Mouse (Mus musculus): ENCODE results near the gene Slc25a13. TPM values are rescaled to one million over a fixed set of nuclear protein-coding genes. Genes with fewer than 3 reads are reported as not detected.

The Slc25a13 gene
- polyA plus RNA-seq, 1 experiment from 2014 or later, result 6.1 TPM

DNA sequence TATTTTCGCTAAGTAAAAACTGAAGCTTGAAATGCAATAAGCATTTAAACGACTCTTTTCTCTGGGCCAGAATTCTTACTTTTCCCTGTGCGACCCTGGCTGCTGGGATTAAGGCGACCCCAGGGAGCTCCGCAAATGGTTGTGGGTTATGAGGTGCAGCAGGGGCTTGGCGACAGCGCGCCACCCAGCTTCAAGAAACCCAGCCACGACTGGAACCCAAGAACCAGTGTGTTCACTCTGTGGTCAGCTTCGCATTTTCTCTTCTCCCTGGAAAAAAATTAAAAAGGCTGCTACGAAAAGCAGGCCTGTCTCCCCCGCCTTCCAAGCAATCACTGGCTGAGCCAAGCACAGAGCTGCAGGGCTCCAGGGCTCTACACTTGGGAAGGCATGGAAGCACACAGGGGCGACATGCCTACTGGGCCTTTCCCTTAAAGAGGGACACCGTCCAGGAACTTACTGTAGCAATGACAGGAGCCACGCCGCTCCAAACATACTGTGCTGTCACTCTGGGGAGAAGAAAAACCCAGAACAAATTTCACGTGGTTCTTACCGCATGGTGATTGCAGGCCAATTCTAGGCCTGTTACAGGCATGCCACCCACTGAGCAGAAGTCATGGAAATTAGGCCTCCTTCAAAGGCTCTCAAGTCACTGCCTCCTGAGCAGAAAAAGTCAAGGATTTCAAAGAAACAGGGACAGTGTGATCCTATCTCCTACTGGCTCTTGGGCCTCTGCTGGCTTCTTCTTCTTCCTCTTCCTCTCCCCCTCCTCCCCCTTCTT lies 178.0 kb downstream of the Slc25a13 start:
- Histone ChIP-seq H3K9me3 (no peaks in the 10 kb centered on the region), H3K9ac (no peak overlapping the region), H3K4me3 (no peak overlapping the region), H3K27me3 (no peaks in the 10 kb centered on the region), H3K4me2 (no peak overlapping the region), H3K27ac (replicated peaks) (no peak overlapping the region), H3K4me1 (replicated peaks) (peaks cover 10% of the 10 kb centered on the region), H3K36me3 (no peaks in the 10 kb centered on the region)
- no peak for ATAC-seq (ENCODE audit: low read depth)
- WGBS, result 35% methylated on average over 18 of the region's 18 CpGs

DNA sequence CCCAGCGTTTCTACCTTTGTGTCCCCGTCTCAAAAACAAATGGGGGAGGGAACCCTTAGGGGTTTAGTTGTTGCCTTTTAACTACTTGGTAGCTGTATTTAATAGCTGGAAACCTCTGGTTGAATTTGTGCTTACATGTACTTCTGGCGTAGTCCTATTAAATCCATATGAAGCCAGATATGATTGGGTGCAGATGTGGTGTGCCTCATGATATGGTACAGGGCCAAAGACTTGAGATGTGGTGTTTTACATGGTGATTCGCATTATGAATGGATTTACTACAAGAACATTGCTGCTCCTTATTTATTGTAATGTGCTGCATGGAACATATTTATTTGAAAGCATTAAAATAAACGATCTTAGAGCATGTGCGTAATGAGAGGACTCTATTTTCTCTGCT lies 189.3 kb downstream of the Slc25a13 start:
- Histone ChIP-seq H3K27ac (replicated peaks) (no peak overlapping the region), H3K9ac (no peak overlapping the region), H3K4me3 (no peak overlapping the region), H3K36me3 (no peaks in the 10 kb centered on the region), H3K4me1 (replicated peaks) (no peaks in the 10 kb centered on the region), H3K27me3 (no peaks in the 10 kb centered on the region), H3K9me3 (no peaks in the 10 kb centered on the region), H3K4me2 (no peak overlapping the region)
- 86% methylated on average over 6 of the region's 6 CpGs for WGBS
- ATAC-seq (ENCODE audit: low read depth), result no peak

DNA sequence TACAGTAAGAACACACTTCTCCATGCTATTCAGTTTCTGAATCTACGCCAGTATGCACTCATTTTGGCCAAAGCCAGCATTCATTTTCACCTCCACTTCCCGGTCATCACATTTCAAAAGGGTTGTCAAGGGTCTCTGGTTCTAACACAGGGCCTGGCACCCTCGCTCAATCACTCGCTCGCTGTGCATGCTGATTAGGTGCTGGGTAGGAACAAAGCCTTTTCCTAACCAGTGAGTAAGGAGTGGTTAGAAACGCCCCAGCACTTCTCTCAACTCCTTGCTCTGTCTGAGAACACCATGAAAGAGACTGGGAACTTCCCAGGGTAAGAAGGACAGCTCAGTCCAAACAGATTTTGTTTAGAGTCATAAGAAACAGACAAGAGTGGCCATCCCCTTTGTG lies 193.0 kb downstream of the Slc25a13 start:
- Histone ChIP-seq H3K9me3 (no peaks in the 10 kb centered on the region), H3K36me3 (no peaks in the 10 kb centered on the region), H3K4me3 (no peak overlapping the region), H3K27me3 (no peaks in the 10 kb centered on the region), H3K4me2 (no peak overlapping the region), H3K4me1 (replicated peaks) (no peaks in the 10 kb centered on the region), H3K27ac (replicated peaks) (no peak overlapping the region), H3K9ac (no peak overlapping the region)
- 29% methylated on average over 6 of the region's 6 CpGs for WGBS
- no peak for ATAC-seq (ENCODE audit: low read depth)

DNA sequence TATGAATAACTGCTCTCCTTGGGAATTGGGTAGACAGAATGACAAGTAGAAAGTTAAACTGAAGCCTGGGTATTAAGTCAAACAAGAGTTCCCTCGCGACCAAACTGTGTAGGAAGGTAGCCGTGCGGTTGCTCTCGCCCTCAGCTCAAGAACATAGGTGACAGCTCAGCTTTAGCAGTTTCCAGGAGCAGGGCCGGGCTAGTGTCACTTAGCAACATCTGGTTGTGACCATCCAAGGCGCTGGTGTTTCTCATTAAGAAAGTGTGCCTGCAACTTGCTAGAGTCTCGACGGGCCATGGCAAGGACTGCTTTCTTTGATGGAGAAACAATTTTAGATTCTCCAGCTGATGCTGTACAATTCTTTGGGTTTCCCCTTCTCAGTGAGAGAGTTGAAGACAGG lies 200.0 kb downstream of the Slc25a13 start:
- WGBS, result 75% methylated on average over 9 of the region's 9 CpGs
- ATAC-seq (ENCODE audit: low read depth), result no peak
- no peak overlapping the region for H3K4me2 ChIP-seq

DNA sequence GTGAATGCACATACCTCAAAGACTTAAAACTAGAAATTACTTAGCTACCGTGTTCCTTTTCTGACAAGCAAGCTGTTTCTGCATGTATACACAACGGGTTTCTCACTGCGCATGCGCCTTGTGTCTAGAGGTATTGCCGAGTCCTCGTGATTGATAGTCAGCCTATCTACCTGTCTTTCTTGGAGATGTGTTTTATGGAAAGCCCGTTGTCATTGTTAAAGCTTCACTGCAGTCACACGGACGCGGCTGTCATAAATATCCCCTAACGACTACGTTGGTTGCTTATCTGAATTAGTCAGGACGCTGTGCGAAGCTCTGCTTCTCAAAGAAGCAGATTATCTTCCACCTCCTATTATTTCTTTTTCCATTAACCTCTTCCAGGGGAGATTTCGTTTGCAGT lies 201.4 kb downstream of the Slc25a13 start:
- Histone ChIP-seq H3K4me3 (no peak overlapping the region), H3K9me3 (no peaks in the 10 kb centered on the region), H3K27me3 (no peaks in the 10 kb centered on the region), H3K27ac (replicated peaks) (no peak overlapping the region), H3K4me1 (replicated peaks) (no peaks in the 10 kb centered on the region), H3K36me3 (no peaks in the 10 kb centered on the region), H3K9ac (no peak overlapping the region), H3K4me2 (peak overlapping the region; percentile 13; the same call in 1 of the 2 replicates)
- WGBS, result 55% methylated on average over 15 of the region's 15 CpGs
- no peak for ATAC-seq (ENCODE audit: low read depth)

More for the DNA sequence above, 200.0 kb downstream of the Slc25a13 start:
- H3K27ac ChIP-seq (replicated peaks), result no peak overlapping the region
- H3K36me3 ChIP-seq, result no peaks in the 10 kb centered on the region
- H3K4me1 ChIP-seq (replicated peaks), result no peaks in the 10 kb centered on the region
- no peaks in the 10 kb centered on the region for H3K9me3 ChIP-seq
- H3K27me3 ChIP-seq, result no peaks in the 10 kb centered on the region
- H3K4me3 ChIP-seq, result no peak overlapping the region
- no peak overlapping the region for H3K9ac ChIP-seq

DNA sequence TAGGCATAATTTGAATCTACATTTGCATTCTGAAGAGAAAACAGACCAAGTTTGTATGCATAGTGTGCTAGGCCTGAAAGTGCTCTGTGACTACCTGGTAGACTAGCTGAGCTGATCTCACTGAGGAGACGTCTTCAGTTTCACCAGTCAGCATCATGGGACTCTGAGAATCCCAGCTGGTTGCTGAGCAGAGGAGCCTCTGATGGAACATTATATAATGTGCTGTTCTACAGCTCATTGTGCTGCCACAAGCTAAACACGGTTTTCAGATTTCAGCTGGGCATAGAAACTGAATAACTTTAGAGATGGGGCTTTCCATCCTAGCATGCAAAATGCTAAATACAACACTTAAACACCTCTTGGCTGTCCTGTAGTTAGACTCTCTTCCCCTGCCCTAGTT lies 205.6 kb downstream of the Slc25a13 start:
- Histone ChIP-seq H3K9me3 (no peaks in the 10 kb centered on the region), H3K27ac (replicated peaks) (no peak overlapping the region), H3K27me3 (no peaks in the 10 kb centered on the region; the same call in 1 of the 2 replicates), H3K4me1 (replicated peaks) (peaks cover under 1% of the 10 kb centered on the region; the same call in 1 of the 2 replicates), H3K4me2 (no peak overlapping the region), H3K9ac (no peak overlapping the region), H3K4me3 (no peak overlapping the region), H3K36me3 (no peaks in the 10 kb centered on the region)
- 81% methylated on average over 2 of the region's 2 CpGs for WGBS
- no peak for ATAC-seq (ENCODE audit: low read depth)

DNA sequence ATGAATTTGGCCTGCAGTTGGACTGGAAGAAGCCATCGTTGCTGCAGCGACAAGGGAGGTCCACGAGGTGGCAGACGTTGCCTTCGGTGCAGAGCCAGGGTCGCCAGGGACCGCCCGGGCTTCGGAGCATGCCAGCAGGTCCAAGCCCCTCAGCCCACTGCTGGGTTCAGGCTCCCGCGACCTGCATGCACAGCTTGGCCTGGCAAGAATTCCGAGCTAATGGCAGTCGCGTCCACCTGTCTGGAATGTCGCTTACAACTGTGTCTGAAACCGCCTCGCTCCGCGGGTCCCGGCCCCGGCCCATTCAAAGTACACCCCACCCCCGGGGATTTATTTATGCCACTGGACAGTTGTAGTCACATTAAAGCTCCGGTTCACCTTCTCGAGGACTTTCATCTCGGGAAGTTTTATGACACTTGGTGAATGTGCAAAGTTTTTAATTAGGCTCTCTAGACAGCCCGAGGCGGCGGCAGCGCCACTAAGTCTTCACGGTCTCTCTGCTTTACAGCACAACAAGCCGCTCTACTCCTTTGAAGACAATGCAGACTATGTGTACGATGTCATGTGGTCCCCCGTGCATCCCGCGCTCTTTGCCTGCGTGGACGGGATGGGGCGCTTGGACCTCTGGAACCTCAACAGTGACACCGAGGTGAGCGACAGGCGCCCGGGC lies 211.1 kb downstream of the Slc25a13 start:
- Histone ChIP-seq H3K9me3 (no peaks in the 10 kb centered on the region), H3K27ac (replicated peaks) (no peak overlapping the region), H3K4me1 (replicated peaks) (peaks cover 4% of the 10 kb centered on the region; the same call in 1 of the 2 replicates), H3K4me2 (peak overlapping the region; percentile 94), H3K36me3 (no peaks in the 10 kb centered on the region), H3K4me3 (peak overlapping the region; percentile 54), H3K9ac (peak overlapping the region; percentile 59), H3K27me3 (no peaks in the 10 kb centered on the region; the same call in 1 of the 2 replicates)
- ATAC-seq (ENCODE audit: low read depth), result peak; percentile 98
- WGBS, result 2% methylated on average over 42 of the region's 42 CpGs

DNA sequence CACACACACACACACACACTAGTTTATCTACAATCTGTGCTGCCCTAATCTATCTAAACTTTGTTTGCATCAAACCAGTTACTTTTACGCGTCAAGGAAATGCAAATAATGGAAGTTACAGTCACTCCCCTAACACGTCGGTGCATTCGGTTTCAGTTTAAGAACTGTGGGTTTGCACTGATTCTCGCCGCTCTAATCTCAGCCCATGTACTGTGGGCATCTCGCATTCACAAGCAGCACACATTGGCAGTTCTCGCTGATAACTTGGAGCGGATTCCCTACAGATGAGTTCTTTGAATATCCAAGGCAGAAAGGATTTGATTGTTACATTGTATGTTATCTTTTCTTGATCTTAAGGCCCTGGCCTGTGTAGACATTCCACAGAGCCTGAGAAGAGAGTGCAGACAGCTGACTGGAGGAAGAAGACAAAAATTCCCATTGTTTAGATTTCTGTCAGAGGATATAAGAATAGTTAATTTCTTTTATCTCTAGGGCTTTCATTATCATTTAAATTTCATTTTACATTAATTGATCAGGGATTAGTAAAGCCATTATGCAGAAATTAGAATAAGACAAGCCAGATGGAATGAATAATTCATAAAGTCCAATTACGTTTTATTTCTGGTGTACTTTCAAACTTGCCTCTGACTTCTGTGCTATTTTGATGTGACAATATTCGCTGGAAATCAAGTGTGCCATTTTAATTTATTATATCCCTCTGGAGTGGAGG lies 212.1 kb downstream of the Slc25a13 start:
- H3K4me2 ChIP-seq, result no peak overlapping the region; the same call in 1 of the 2 replicates
- H3K9ac ChIP-seq, result no peak overlapping the region
- H3K9me3 ChIP-seq, result no peaks in the 10 kb centered on the region
- no peaks in the 10 kb centered on the region; the same call in 1 of the 2 replicates for H3K27me3 ChIP-seq
- no peak overlapping the region for H3K4me3 ChIP-seq
- ATAC-seq (ENCODE audit: low read depth), result no peak
- no peak overlapping the region for H3K27ac ChIP-seq (replicated peaks)
- WGBS, result 70% methylated on average over 12 of the region's 12 CpGs
- H3K4me1 ChIP-seq (replicated peaks), result peaks cover 4% of the 10 kb centered on the region; the same call in 1 of the 2 replicates
- H3K36me3 ChIP-seq, result no peaks in the 10 kb centered on the region

DNA sequence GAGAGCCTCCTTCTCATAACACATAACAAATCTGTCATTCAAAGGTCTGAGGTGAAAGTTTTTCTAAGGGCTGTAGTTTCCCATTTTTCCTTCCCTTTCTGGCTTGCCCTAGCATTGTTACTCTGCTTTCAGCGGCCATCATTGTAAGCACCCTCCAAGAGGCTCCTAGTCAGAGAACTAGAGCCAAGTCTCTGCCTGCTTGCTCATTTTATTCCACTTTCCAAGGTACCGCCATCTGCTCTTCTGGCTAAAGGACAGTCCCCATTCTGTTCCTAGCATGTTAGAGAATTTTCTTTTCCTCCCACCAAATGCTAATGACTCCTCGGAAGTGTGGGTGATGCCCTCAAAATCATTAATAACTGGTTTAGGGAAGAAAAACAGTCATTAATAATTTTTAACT lies 214.9 kb downstream of the Slc25a13 start:
- no peak for ATAC-seq (ENCODE audit: low read depth)
- no peaks in the 10 kb centered on the region for H3K36me3 ChIP-seq
- peaks cover 4% of the 10 kb centered on the region; the same call in 1 of the 2 replicates for H3K4me1 ChIP-seq (replicated peaks)
- H3K4me2 ChIP-seq, result no peak overlapping the region
- WGBS, result 81% methylated on average over 3 of the region's 3 CpGs
- no peak overlapping the region for H3K9ac ChIP-seq
- no peaks in the 10 kb centered on the region; the same call in 1 of the 2 replicates for H3K27me3 ChIP-seq
- H3K4me3 ChIP-seq, result no peak overlapping the region
- H3K27ac ChIP-seq (replicated peaks), result no peak overlapping the region
- no peaks in the 10 kb centered on the region for H3K9me3 ChIP-seq

DNA sequence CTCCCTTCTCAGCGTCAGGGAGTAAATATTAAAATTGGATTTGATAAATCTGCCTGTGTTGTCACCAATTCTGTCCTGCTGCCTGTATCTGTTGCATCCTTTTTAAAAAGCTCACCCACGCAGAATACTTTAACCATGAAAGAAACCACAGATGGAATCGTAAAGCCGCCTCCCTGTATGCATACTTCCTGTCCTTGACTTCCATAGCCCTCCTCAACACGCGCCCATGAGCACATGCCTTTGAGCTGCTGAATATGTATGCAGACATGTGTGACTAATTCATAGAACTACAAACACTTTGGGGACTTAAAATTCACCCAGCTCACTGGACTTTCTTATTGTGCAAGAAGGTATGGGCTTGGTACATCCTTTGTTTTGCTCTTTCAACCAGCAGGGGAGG lies 219.4 kb downstream of the Slc25a13 start:
- no peak overlapping the region for H3K4me3 ChIP-seq
- H3K27me3 ChIP-seq, result no peaks in the 10 kb centered on the region
- H3K4me1 ChIP-seq (replicated peaks), result peaks cover 7% of the 10 kb centered on the region; the same call in 1 of the 2 replicates
- no peak for ATAC-seq (ENCODE audit: low read depth)
- WGBS, result 42% methylated on average over 6 of the region's 6 CpGs
- H3K36me3 ChIP-seq, result no peaks in the 10 kb centered on the region
- H3K4me2 ChIP-seq, result no peak overlapping the region
- H3K9ac ChIP-seq, result no peak overlapping the region
- H3K27ac ChIP-seq (replicated peaks), result no peak overlapping the region
- no peaks in the 10 kb centered on the region for H3K9me3 ChIP-seq

DNA sequence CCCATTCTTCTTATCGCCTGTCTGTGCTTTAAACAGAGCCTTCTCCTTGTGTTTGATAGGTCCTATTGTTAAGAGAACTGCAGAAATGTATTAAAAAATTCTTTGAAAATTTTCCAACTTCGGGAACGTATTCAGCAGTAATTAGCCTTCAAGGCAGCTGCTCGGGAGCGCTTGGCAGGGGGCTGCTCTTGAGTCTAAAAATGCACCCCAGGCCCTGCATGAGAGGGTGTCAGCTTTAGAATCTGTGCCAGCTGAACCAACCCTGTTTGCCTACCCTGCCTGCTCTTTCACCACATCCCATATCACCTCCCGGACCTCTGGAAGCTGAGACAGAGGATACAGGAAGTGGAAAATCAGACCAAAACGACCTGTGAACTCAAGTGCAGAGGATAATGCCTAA lies 223.9 kb downstream of the Slc25a13 start:
- no peak overlapping the region for H3K4me2 ChIP-seq
- no peak overlapping the region for H3K27ac ChIP-seq (replicated peaks)
- no peak for ATAC-seq (ENCODE audit: low read depth)

More for the DNA sequence above, 223.9 kb downstream of the Slc25a13 start:
- H3K4me1 ChIP-seq (replicated peaks), result peaks cover 20% of the 10 kb centered on the region
- no peaks in the 10 kb centered on the region for H3K36me3 ChIP-seq
- H3K4me3 ChIP-seq, result no peak overlapping the region
- no peaks in the 10 kb centered on the region for H3K9me3 ChIP-seq
- 42% methylated on average over 7 of the region's 7 CpGs for WGBS
- no peaks in the 10 kb centered on the region for H3K27me3 ChIP-seq
- no peak overlapping the region for H3K9ac ChIP-seq

Data from neural tube, embryonic 13.5 days (tissue).